Mouse (Mus musculus) adipose tissue, adult 10 weeks (tissue): ENCODE results near the gene Sirt6. TPM values are rescaled to one million over a fixed set of nuclear protein-coding genes. Genes with fewer than 3 reads are reported as not detected.

ENCODE experiments used
- polyA plus RNA-seq: library from polyadenylated mRNA; stranded (reverse); fragments of 350-450 nt; fragmentation: Illumina TruSeq; extraction: RNeasy Lipid Tissue Mini Kit (QIAGEN cat#74804); gene quantifications from one replicate; pipeline ENCODE4 v1.2.3, GENCODE M21; 2014; ENCODE audit warnings: low read depth, low replicate concordance

Sirt6 gene
- polyA plus RNA-seq = 18.6 TPM

DNA sequence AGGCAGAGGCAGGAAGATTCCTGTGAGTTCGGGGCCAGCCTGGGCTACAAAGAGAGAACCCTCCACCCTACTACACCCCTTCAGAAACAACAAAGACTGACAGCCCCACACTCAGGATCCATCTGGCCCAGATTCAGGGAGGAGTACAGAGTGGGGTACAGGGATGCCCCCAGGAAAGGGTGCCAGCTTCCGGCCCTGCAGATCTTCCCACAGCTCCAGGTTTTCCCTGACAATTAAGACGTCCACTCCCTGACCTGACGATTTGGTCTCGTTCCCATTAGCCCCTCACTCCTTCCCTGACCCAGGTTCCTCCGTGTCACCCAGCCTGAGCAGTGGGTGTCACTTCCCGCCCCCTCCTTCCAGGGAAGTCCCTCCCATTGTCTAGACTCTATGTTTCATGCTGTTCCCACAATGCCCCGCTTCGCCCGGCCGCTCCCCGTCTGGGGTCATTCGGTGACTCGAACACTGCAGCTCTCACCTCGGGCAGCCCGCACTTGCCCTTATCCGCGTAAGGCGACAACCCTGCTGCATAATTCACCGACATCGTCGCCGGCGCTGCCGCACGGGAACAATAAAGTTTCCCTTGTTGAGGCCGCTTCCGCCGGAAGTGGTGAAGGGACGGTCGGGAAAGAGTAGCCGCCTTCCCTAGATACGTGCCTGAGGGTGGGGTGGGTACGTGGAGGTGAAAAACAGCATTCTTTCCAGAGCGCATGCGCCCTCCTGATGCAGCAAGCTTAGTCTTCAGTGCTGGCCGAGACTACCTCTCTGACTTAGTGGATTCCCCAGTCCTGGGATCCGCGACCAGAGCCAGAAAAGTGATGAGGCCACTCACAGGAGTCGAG lies at the start of gene Sirt6:
Sirt6 (minus strand) TSS at position 804 of the 842 bp plus-strand sequence.

DNA sequence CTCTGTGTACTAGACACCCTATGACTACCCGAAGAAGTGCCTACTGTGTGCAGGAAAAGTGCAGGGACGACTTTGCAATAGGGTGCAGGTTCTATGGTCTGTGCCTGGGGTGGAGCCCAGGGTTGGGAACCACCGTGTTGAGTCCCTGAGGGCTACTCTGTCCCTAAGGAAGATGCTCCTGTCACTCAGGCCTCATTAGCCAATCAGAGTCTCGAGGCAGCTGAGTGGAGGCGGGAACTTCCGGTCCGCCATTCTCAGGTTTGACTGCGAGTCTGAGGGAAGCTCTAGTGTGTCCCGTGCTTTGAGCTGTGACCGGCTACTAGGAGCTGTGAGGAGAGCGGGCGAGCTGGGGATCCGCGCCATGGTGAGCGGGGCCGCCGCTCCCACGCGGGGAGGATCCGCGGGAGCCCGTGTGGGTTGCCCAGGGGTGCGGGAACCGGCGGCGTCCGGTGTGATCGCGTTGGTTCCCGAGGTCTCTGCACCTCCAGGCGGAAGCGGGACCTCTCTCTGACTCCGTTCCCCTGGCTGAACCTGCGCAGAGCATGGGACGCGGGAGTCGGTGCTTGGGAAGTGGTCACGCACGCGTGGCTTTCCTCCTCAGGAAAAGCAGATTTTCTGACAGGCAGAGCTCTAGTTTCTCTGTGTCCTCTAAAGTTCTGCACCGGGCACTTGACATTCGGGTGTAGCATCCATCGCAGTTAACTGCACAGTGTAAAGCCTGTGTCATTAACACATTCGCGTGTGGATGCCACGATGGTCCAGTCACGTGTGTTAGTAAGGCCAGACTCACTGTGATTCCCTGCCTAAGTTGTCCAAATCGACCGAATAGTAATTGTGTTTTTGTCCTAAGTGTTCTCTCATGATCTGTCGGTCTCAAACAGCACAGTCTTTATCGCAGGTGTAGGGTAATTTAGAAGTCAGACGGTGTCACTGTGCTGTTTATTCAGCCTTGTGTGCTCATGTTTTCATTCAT lies 21.5 kb upstream of the Sirt6 start, which contains the start of gene Gm10778:
Gm10778 (plus strand) TSS at position 257 of the 973 bp plus-strand sequence.

DNA sequence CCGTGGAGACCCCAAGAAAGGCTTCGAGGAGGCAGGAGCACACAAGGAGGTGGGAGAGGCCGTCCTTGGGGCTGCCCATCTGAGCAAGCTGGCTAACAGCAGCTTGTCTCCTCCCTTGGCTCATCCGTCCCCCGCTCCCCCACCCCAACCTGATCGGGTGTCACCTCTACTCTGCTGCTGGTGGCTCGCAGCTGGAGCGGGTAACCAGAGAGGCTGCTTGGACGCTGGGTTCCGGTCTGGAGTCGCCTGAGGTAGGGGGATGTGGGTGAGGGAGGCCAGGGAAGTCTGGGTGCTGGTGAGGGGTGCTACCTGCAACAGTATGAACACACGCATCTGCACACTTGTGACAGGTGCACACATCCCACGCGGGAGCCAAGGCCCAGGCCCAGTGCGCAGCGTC lies 793 bp upstream of the Sirt6 start, which contains the start of gene Ankrd24:
Ankrd24 (plus strand) TSS at position 151 of the 400 bp plus-strand sequence.

DNA sequence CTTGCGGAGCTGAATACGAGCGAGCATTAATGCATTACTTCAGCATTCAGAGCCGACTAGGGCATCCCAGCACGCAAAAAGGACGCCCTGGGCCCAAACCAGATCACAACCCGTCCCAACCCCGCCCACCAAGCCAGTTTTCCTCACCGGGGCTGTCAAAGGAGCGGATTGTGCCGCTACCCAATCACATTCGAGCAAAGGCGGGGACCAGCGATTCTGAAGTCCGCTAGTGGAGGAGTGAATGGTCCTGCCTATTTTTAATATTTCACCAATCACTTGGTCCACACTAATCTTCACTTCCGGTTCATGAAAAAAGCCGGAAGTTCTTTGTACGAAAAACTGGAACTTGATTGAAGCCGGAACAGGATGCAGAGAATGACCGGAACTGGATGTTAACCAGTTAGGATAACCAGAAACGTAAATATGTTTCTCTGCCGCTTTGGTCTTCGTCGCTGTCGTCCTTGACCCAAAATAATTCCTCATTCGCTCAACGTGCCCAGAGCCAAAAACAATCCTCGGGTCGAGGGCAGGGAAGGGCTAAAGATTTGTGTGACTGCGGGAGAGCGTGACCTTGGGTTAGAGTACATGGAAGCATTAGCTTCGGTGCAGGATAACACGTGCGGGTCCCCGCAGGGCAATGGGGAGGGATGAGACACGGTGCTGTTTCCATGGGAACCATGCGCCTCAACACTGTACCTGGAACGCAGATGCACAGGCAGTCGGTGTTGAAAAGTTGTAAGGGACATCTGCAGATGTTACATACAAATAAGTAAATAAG lies 21.4 kb downstream of the Sirt6 start, which contains the start of gene BC025920:
BC025920 (plus strand) TSS at position 297 of the 778 bp plus-strand sequence.

DNA sequence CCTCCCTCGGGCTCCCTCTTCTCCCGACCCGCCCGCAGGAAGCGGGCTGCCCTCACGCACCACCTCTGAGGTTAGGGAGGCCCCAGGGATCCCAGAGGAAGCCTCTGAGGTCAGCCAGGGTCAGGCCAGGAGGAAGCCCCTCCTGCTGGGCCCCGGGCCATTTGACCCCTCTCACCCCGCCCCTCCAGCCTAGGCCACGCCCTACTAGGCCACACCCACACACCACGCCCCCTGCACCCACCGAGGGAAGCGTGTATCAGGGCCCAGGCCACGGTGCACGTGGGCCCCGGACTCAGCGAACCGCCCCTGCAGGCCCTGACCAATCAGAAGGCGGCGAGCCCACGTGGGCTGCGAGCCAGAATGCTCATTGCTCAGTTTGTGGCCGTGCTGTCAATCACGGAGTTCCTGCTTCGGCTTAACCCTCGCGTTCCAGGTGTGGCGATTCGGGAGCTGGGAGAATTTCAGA lies 26.8 kb downstream of the Sirt6 start, which contains the start of gene Tle6:
Tle6 (minus strand) TSS at position 336 of the 466 bp plus-strand sequence.

DNA sequence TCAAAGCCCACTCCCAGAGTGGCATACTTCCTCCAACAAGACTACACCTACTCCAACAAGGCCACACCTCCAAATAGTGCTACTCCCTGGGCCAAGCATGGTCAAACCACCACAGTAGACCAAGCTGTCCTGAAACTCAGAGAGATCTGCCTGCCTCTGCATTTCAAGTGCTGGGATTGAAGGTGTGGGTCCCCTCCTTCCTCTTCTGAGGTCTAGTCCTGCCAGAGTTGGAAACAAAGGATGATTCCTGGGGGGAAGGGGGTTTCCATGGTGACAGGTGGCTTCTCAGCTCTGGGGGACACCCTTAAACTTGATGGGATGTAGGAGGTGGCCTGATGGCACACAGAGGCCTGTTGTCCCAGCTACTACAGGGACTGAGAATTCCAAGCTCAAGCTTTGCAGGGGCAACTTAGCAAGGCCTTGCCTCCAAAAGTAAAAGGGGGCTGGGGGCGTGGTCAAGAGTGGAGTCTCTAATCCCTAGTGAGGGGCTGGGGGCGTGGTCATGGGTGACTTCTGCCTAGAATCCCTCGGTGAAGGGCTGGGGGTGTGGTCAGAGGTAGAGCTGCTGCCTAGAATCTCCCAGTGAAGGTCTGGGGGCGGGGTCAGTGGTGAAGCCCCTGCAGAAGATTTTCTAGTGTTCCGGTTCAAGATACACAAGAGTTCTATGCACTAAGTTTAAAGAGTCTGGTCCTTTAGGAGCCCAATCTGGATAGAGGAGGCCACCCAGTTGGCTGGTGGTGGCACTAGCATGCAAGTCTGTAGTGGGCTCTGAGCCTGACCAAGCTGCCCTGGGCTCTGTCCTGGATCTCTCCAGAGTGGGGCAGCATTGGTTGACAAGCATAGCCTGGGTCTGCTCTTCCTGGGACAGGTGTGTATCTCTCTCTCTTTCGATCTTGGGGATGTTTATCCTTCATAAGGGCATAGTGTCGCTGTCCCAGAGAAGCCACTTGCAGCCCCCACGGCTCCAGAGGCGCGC lies 53.2 kb downstream of the Sirt6 start, which contains the start of gene Tle2:
Tle2 (plus strand) TSS at position 481 of the 976 bp plus-strand sequence.

Other genes with a start within 250 kb of the Sirt6 start
- 22.5 TPM for gene Fzr1, start 249.3 kb downstream of the Sirt6 start, polyA plus RNA-seq
- 66.8 TPM for gene Dohh, start 243.4 kb downstream of the Sirt6 start, polyA plus RNA-seq
- 2.8 TPM for gene Gm48551, start 243.3 kb downstream of the Sirt6 start, polyA plus RNA-seq
- 1.7 TPM for gene Gm48552, start 238.8 kb downstream of the Sirt6 start, polyA plus RNA-seq
- gene Smim24, start 234.7 kb downstream of the Sirt6 start, polyA plus RNA-seq = 53.6 TPM
- gene Nfic, start 172.2 kb downstream of the Sirt6 start, polyA plus RNA-seq = 48.7 TPM
- 1.2 TPM for gene Celf5, start 145.1 kb downstream of the Sirt6 start, polyA plus RNA-seq
- 50.8 TPM for gene Ncln, start 131.4 kb downstream of the Sirt6 start, polyA plus RNA-seq
- 0.93 TPM for gene S1pr4, start 127.7 kb downstream of the Sirt6 start, polyA plus RNA-seq
- 2.9 TPM for gene Gna15, start 103.6 kb downstream of the Sirt6 start, polyA plus RNA-seq
- 118 TPM for gene Gna11, start 82.6 kb downstream of the Sirt6 start, polyA plus RNA-seq
- 286 TPM for gene Aes, start 68.3 kb downstream of the Sirt6 start, polyA plus RNA-seq
- gene Tle2, start 53.2 kb downstream of the Sirt6 start, polyA plus RNA-seq = 45.0 TPM
- 15.3 TPM for gene Tle6, start 26.7 kb downstream of the Sirt6 start, polyA plus RNA-seq
- 3.6 TPM for gene BC025920, start 21.5 kb downstream of the Sirt6 start, polyA plus RNA-seq
- gene Ankrd24, start 743 bp upstream of the Sirt6 start, polyA plus RNA-seq = 21.9 TPM
- 3.5 TPM for gene Gm10778, start 21.3 kb upstream of the Sirt6 start, polyA plus RNA-seq
- gene Zfp433, start 77.0 kb upstream of the Sirt6 start, polyA plus RNA-seq = 4.7 TPM
- 4.1 TPM for gene Gm3055, start 143.4 kb upstream of the Sirt6 start, polyA plus RNA-seq
- gene Gm4767, start 184.4 kb upstream of the Sirt6 start, polyA plus RNA-seq = 1.2 TPM
- gene Gm32687, start 236.1 kb upstream of the Sirt6 start, polyA plus RNA-seq = 5.6 TPM